Mouse (Mus musculus): ENCODE results near the gene Spty2d1. TPM values are rescaled to one million over a fixed set of nuclear protein-coding genes. Genes with fewer than 3 reads are reported as not detected.

The Spty2d1 gene
- total and polyA plus RNA-seq, 3 experiments = 14.4 to 36.9 (median 14.9) TPM

GRCm38 (mm10) chr7:47014564-47015389 is 6.6 kb upstream of the Spty2d1 start (continued):
- TF ChIP-seq MXI1 (IDR thresholded peaks at IDR 0.05; ENCODE audit: low read depth, low read length) = peak; percentile 45; the same call in 1 of the 2 replicates
- TF ChIP-seq USF2 (IDR thresholded peaks at IDR 0.05; ENCODE audit: borderline replicate concordance in 1 of 2, insufficient read depth in 1 of 2, low read depth in 1 of 2, low read length in 2 of 2) = no peak
- TF ChIP-seq BHLHE40 (IDR thresholded peaks at IDR 0.05; ENCODE audit: borderline replicate concordance, low read depth, low read length) = no peak
- TF ChIP-seq ZNF384 (IDR thresholded peaks at IDR 0.05; ENCODE audit: low read depth, low read length) = no peak
- TF ChIP-seq RAD21 (IDR thresholded peaks at IDR 0.05; ENCODE audit: low read depth, low read length) = no peak
- no peak for TF ChIP-seq ZKSCAN1 (IDR thresholded peaks at IDR 0.05; ENCODE audit: low read depth, low read length)
- TF ChIP-seq MAZ (IDR thresholded peaks at IDR 0.05; ENCODE audit: low read depth, low read length) = no peak
- no peak for TF ChIP-seq MAX (IDR thresholded peaks at IDR 0.05; ENCODE audit: low read length)
- TF ChIP-seq NELFE (IDR thresholded peaks at IDR 0.05; ENCODE audit: low read depth, low read length) = no peak
- peak; percentile 53 for TF ChIP-seq ETS1 (IDR thresholded peaks at IDR 0.05; ENCODE audit: low read depth, low read length)
- TF ChIP-seq GABPA (IDR thresholded peaks at IDR 0.05; ENCODE audit: low read depth, low read length) = no peak
- TF ChIP-seq MAFK (IDR thresholded peaks at IDR 0.05; ENCODE audit: borderline replicate concordance, low read depth, low read length) = no peak
- TF ChIP-seq KAT2A (conservative IDR thresholded peaks at IDR 0.05; ENCODE audit: low read depth, low read length) = no peak
- no peak for TF ChIP-seq USF1 (IDR thresholded peaks at IDR 0.05; ENCODE audit: low read depth, low read length)
- TF ChIP-seq RCOR1 (IDR thresholded peaks at IDR 0.05; ENCODE audit: low read depth, low read length) = no peak
- no peak for TF ChIP-seq UBTF (IDR thresholded peaks at IDR 0.05; ENCODE audit: borderline replicate concordance, insufficient read depth, low read depth, low read length)
- no peak for TF ChIP-seq TBP (IDR thresholded peaks at IDR 0.05; ENCODE audit: low read depth, low read length)
- no peak for TF ChIP-seq NRF1 (IDR thresholded peaks at IDR 0.05; ENCODE audit: insufficient read depth, low read depth, low read length, poor library complexity, severe bottlenecking)
- peak; percentile 39; the same call in 1 of the 2 replicates for TF ChIP-seq JUND (IDR thresholded peaks at IDR 0.05; ENCODE audit: low read depth, low read length)

GRCm38 (mm10) chr7:47013131-47013767 is 5.0 kb upstream of the Spty2d1 start:
- H3K4me3 ChIP-seq (ENCODE audit: control insufficient read depth in 1 of 2, insufficient read depth in 1 of 2, low read depth in 2 of 2, low read length in 2 of 2) = no peak overlapping the region
- TF ChIP-seq ZMIZ1 (IDR thresholded peaks at IDR 0.05; ENCODE audit: low read depth, low read length) (no peak), MYB (IDR thresholded peaks at IDR 0.05; ENCODE audit: low read depth, low read length) (no peak), CHD1 (IDR thresholded peaks at IDR 0.05; ENCODE audit: low read depth, low read length) (no peak), HCFC1 (IDR thresholded peaks at IDR 0.05; ENCODE audit: low read depth, low read length) (no peak), MAFK (IDR thresholded peaks at IDR 0.05; ENCODE audit: borderline replicate concordance, low read depth, low read length) (no peak), NELFE (IDR thresholded peaks at IDR 0.05; ENCODE audit: low read depth, low read length) (no peak), POLR2AphosphoS5 (IDR thresholded peaks at IDR 0.05; ENCODE audit: borderline replicate concordance, low read depth, low read length) (no peak), SMC3 (IDR thresholded peaks at IDR 0.05; ENCODE audit: low read depth, low read length) (no peak), MXI1 (IDR thresholded peaks at IDR 0.05; ENCODE audit: low read depth, low read length) (no peak), POLR2AphosphoS2 (IDR thresholded peaks at IDR 0.05; ENCODE audit: low read length) (no peak), SIN3A (IDR thresholded peaks at IDR 0.05; ENCODE audit: low read length) (no peak), MYC (IDR thresholded peaks at IDR 0.05; ENCODE audit: low read depth, low read length) (no peak), ETS1 (IDR thresholded peaks at IDR 0.05; ENCODE audit: low read depth, low read length) (no peak), ZC3H11A (IDR thresholded peaks at IDR 0.05; ENCODE audit: low read depth, low read length) (no peak), USF2 (IDR thresholded peaks at IDR 0.05; ENCODE audit: borderline replicate concordance in 1 of 2, insufficient read depth in 1 of 2, low read depth in 1 of 2, low read length in 2 of 2) (no peak), TBP (IDR thresholded peaks at IDR 0.05; ENCODE audit: low read depth, low read length) (no peak), RAD21 (IDR thresholded peaks at IDR 0.05; ENCODE audit: low read depth, low read length) (no peak), GATA1 (IDR thresholded peaks at IDR 0.05; ENCODE audit: low read depth, low read length) (no peak), ZNF384 (IDR thresholded peaks at IDR 0.05; ENCODE audit: low read depth, low read length) (no peak)
- H3K9me3 ChIP-seq (replicated peaks; ENCODE audit: insufficient read depth, low read length) = no peaks in the 10 kb centered on the region
- no peaks in the 10 kb centered on the region; the same call in 1 of the 2 replicates for H3K79me2 ChIP-seq (ENCODE audit: control insufficient read depth, insufficient read depth, low read length, poor library complexity)
- peaks cover 9 to 16% of the 10 kb centered on the region in 2 experiments for H3K4me1 ChIP-seq (ENCODE audit: control insufficient read depth in 1 of 2, insufficient read depth in 2 of 2, low read length in 2 of 2)
- peaks cover 0 to 15% of the 10 kb centered on the region in 2 experiments; a peak in 2 of 4 replicates for H3K36me3 ChIP-seq (ENCODE audit: control insufficient read depth in 1 of 2, insufficient read depth in 2 of 2, low read length in 2 of 2)
- no peak for DNase-seq (ENCODE audit: low read depth, low spot score)
- no peaks in the 10 kb centered on the region for H3K27me3 ChIP-seq (ENCODE audit: control insufficient read depth in 1 of 2, insufficient read depth in 2 of 2, low read length in 2 of 2)
- H3K9ac ChIP-seq (ENCODE audit: control insufficient read depth, low read depth, low read length, poor library complexity, severe bottlenecking) = no peak overlapping the region
- no peak overlapping the region for H3K27ac ChIP-seq (ENCODE audit: control insufficient read depth, low read depth, low read length)
